Mouse (Mus musculus) forebrain, embryonic 14.5 days (tissue): ENCODE data around the gene Mical2. TPM values are rescaled to one million over a fixed set of nuclear protein-coding genes. Genes with fewer than 3 reads are reported as not detected.

ENCODE experiments used
- ATAC-seq: fragments of 200-750 bp; cut with Nextera tagmentation; 2 replicates; pipeline ENCODE4 v1.8.0; 2017; ENCODE audit warnings: mild to moderate bottlenecking, moderate library complexity
- DNase-seq: peaks from one replicate; pipeline ENCODE4 v3.0.0-alpha.2; 2015; ENCODE audit warnings: low spot score
- H3K27ac ChIP-seq: fragments of 300-500 bp; sonication (generic); 2 replicates; pipeline ENCODE4 v1.5.1; 2014; ENCODE audit warnings: low read depth, mild to moderate bottlenecking, control low read depth, low read length, moderate library complexity
- H3K27me3 ChIP-seq: fragments of 300-500 bp; sonication (generic); replicated peaks from 2 replicates; pipeline ENCODE4 v1.6.1; 2014; ENCODE audit warnings: low read length, control low read depth, mixed read lengths; ENCODE audit not compliant: control insufficient read depth, insufficient read depth
- H3K36me3 ChIP-seq: fragments of 300-500 bp; sonication (generic); 2 replicates; pipeline ENCODE4 v1.6.1; 2014; ENCODE audit warnings: low read length, control low read depth; ENCODE audit not compliant: control insufficient read depth, insufficient read depth
- H3K4me1 ChIP-seq: fragments of 300-500 bp; sonication (generic); 2 replicates; pipeline ENCODE4 v1.6.1; 2014; ENCODE audit warnings: antibody characterized with exemption, low read length, control low read depth; ENCODE audit not compliant: control insufficient read depth, insufficient read depth
- H3K4me2 ChIP-seq: fragments of 300-500 bp; sonication (generic); 2 replicates; pipeline ENCODE4 v1.6.1; 2014; ENCODE audit warnings: mild to moderate bottlenecking, control low read depth, low read length
- H3K4me3 ChIP-seq: fragments of 300-500 bp; sonication (generic); 2 replicates; pipeline ENCODE4 v1.5.1; 2014; ENCODE audit warnings: low read depth, low read length, control low read depth
- H3K9ac ChIP-seq: fragments of 300-500 bp; sonication (generic); 2 replicates; pipeline ENCODE4 v1.6.1; 2014; ENCODE audit warnings: mild to moderate bottlenecking, low read length, control low read depth, moderate library complexity
- H3K9me3 ChIP-seq: fragments of 300-500 bp; sonication (generic); replicated peaks from 2 replicates; pipeline ENCODE4 v1.6.1; 2016; ENCODE audit warnings: low read length, control low read depth, mixed read lengths; ENCODE audit not compliant: control insufficient read depth
- WGBS: fragments of 180-500 bp; shearing (Covaris S2); extraction: QIAGEN DNeasy Blood & Tissue Kit; methylation state at CpG from one replicate; pipeline ENCODE4 v1.1.7; 2014; 5-methylcytosine and 5-hydroxymethylcytosine counted together
- polyA plus RNA-seq: library from polyadenylated mRNA; unstranded; fragments of >200 nt; fragmentation: Nextera tagmentation; extraction: Ambion mirVana; gene quantifications from 2 replicates; pipeline ENCODE4 v1.2.1, GENCODE M21; 2014

The Mical2 gene
- polyA plus RNA-seq, 1 experiment from 2014 or later, result 2.6 TPM

GRCm38 (mm10) chr7:112405061-112405460 is 179.4 kb downstream of the Mical2 start:
- Histone ChIP-seq H3K9ac (no peak overlapping the region), H3K9me3 (no peaks in the 10 kb centered on the region), H3K27me3 (no peaks in the 10 kb centered on the region; the same call in 1 of the 2 replicates), H3K4me3 (no peak overlapping the region), H3K36me3 (no peaks in the 10 kb centered on the region), H3K4me1 (peaks cover 18% of the 10 kb centered on the region), H3K27ac (no peak overlapping the region), H3K4me2 (no peak overlapping the region)
- ATAC-seq, result no peak
- 64% methylated on average over 2 of the region's 2 CpGs for WGBS
- no peak for DNase-seq

- no peaks in the 10 kb centered on the region; the same call in 1 of the 2 replicates for H3K27me3 ChIP-seq
- H3K4me1 ChIP-seq, result peaks cover 18% of the 10 kb centered on the region
- H3K9ac ChIP-seq, result no peak overlapping the region
- ATAC-seq, result no peak
- no peak overlapping the region for H3K4me2 ChIP-seq
- H3K36me3 ChIP-seq, result no peaks in the 10 kb centered on the region
- peak; percentile 74 for DNase-seq
- 0 out of 2 replicates have a peak overlapping the region, but pooled peaks have one; percentile 5 for H3K27ac ChIP-seq
- no peaks in the 10 kb centered on the region for H3K9me3 ChIP-seq
- WGBS, result 71% methylated on average over 8 of the region's 8 CpGs
- H3K4me3 ChIP-seq, result no peak overlapping the region
Observed at GRCm38 (mm10) chr7:112405578-112405977, 179.9 kb downstream of the Mical2 start.

- Histone ChIP-seq H3K4me3 (no peak overlapping the region), H3K27me3 (no peaks in the 10 kb centered on the region), H3K27ac (no peak overlapping the region; the same call in 1 of the 2 replicates), H3K36me3 (no peaks in the 10 kb centered on the region), H3K4me2 (peak overlapping the region; percentile 16; the same call in 1 of the 2 replicates), H3K4me1 (peaks cover 18% of the 10 kb centered on the region), H3K9me3 (no peaks in the 10 kb centered on the region), H3K9ac (no peak overlapping the region)
- WGBS, result 19% methylated on average over 7 of the region's 7 CpGs
- DNase-seq, result peak; percentile 88
- ATAC-seq, result peak; percentile 69; the same call in 1 of the 2 replicates
Observed at GRCm38 (mm10) chr7:112407597-112407996, 181.9 kb downstream of the Mical2 start.

GRCm38 (mm10) chr7:112409991-112410390 is 184.3 kb downstream of the Mical2 start:
- Histone ChIP-seq H3K9ac (no peak overlapping the region), H3K9me3 (no peaks in the 10 kb centered on the region), H3K36me3 (no peaks in the 10 kb centered on the region), H3K27me3 (no peaks in the 10 kb centered on the region), H3K27ac (no peak overlapping the region), H3K4me1 (peaks cover 18% of the 10 kb centered on the region), H3K4me3 (no peak overlapping the region), H3K4me2 (no peak overlapping the region)
- 85% methylated on average over 3 of the region's 3 CpGs for WGBS
- ATAC-seq (no peak), DNase-seq (no peak)

- Histone ChIP-seq H3K27me3 (no peaks in the 10 kb centered on the region), H3K9ac (no peak overlapping the region), H3K4me3 (no peak overlapping the region), H3K4me2 (no peak overlapping the region), H3K36me3 (no peaks in the 10 kb centered on the region), H3K9me3 (no peaks in the 10 kb centered on the region), H3K4me1 (peaks cover 17% of the 10 kb centered on the region), H3K27ac (no peak overlapping the region)
- DNase-seq, result no peak
- no peak for ATAC-seq
- WGBS, result 80% methylated on average over 6 of the region's 6 CpGs
Observed at GRCm38 (mm10) chr7:112413286-112413685, 187.6 kb downstream of the Mical2 start.

- Histone ChIP-seq H3K4me3 (no peak overlapping the region), H3K27ac (peak overlapping the region; percentile 48)
- peak; percentile 81 for DNase-seq
Observed at GRCm38 (mm10) chr7:112416058-112416526, 190.4 kb downstream of the Mical2 start.

GRCm38 (mm10) chr7:112416730-112417513 is 191.3 kb downstream of the Mical2 start:
- H3K4me2 ChIP-seq, result peak overlapping the region; percentile 38
- H3K9ac ChIP-seq, result peak overlapping the region; percentile 32; the same call in 1 of the 2 replicates
- H3K36me3 ChIP-seq, result no peaks in the 10 kb centered on the region
- no peaks in the 10 kb centered on the region for H3K9me3 ChIP-seq
- peaks cover 17% of the 10 kb centered on the region for H3K4me1 ChIP-seq
- peak; percentile 18; the same call in 1 of the 2 replicates for ATAC-seq
- no peak for DNase-seq
- H3K4me3 ChIP-seq, result no peak overlapping the region
- no peaks in the 10 kb centered on the region for H3K27me3 ChIP-seq
- no peak overlapping the region for H3K27ac ChIP-seq
- 2% methylated on average over 6 of the region's 7 CpGs for WGBS

More at GRCm38 (mm10) chr7:112416058-112416526, 190.4 kb downstream of the Mical2 start:
- H3K4me2 ChIP-seq, result peak overlapping the region; percentile 38
- 8% methylated on average over 14 of the region's 14 CpGs for WGBS
- ATAC-seq, result peak; percentile 60
- H3K4me1 ChIP-seq, result peaks cover 17% of the 10 kb centered on the region
- H3K9ac ChIP-seq, result 0 out of 2 replicates have a peak overlapping the region, but pooled peaks have one; percentile 32
- no peaks in the 10 kb centered on the region for H3K9me3 ChIP-seq
- no peaks in the 10 kb centered on the region for H3K27me3 ChIP-seq
- H3K36me3 ChIP-seq, result no peaks in the 10 kb centered on the region

- peaks cover 17% of the 10 kb centered on the region for H3K4me1 ChIP-seq
- no peaks in the 10 kb centered on the region for H3K36me3 ChIP-seq
- ATAC-seq, result no peak
- WGBS, result 51% methylated on average over 4 of the region's 4 CpGs
- no peaks in the 10 kb centered on the region for H3K9me3 ChIP-seq
- no peak overlapping the region for H3K27ac ChIP-seq
- H3K4me2 ChIP-seq, result no peak overlapping the region
- H3K9ac ChIP-seq, result no peak overlapping the region
- DNase-seq, result no peak
- H3K4me3 ChIP-seq, result no peak overlapping the region
- H3K27me3 ChIP-seq, result no peaks in the 10 kb centered on the region
Observed at GRCm38 (mm10) chr7:112417598-112417997, 191.9 kb downstream of the Mical2 start.

GRCm38 (mm10) chr7:112423438-112423837 is 197.8 kb downstream of the Mical2 start:
- Histone ChIP-seq H3K27me3 (no peaks in the 10 kb centered on the region), H3K36me3 (no peaks in the 10 kb centered on the region), H3K27ac (no peak overlapping the region), H3K9me3 (no peaks in the 10 kb centered on the region), H3K4me2 (no peak overlapping the region), H3K9ac (no peak overlapping the region), H3K4me3 (no peak overlapping the region), H3K4me1 (peaks cover 2% of the 10 kb centered on the region; the same call in 1 of the 2 replicates)
- no peak for DNase-seq
- no peak for ATAC-seq
- 83% methylated on average over 4 of the region's 4 CpGs for WGBS
